Mouse (Mus musculus) olfactory bulb, adult 2 months (tissue): ENCODE results near the gene 1520401A03Rik.
A peak's percentile ranks its signal among the peaks of the same experiment; 100 is the strongest.

Experiments
- CTCF ChIP-seq: fragments of 200-500 bp; IDR thresholded peaks from 2 replicates; pipeline ENCODE4 v1.5.1; 2012; ENCODE audit warnings: low read depth, mild to moderate bottlenecking, low read length, moderate library complexity; ENCODE audit not compliant: insufficient read depth
- POLR2A ChIP-seq: fragments of 200-500 bp; IDR thresholded peaks from 2 replicates; pipeline ENCODE4 v1.6.1; 2012; ENCODE audit warnings: mild to moderate bottlenecking, low read depth, low read length, moderate library complexity; ENCODE audit not compliant: insufficient read depth

- peak; percentile 68 for TF ChIP-seq POLR2A
- TF ChIP-seq CTCF = no peak
These were observed 45.3 kb downstream of the 1520401A03Rik start, which contains the start of gene Tnfrsf12a for GRCm38 (mm10) chr17:23677236-23677679.
